Mouse (Mus musculus): Measurements from ENCODE around the gene Atoh7. TPM values are rescaled to one million over a fixed set of nuclear protein-coding genes. Genes with fewer than 3 reads are reported as not detected.
A peak's percentile ranks its signal among the peaks of the same experiment; 100 is the strongest.
"Not testable (repeated sequence)": the region's sequence is repeated elsewhere in the genome, so short reads cannot be mapped to it uniquely, and the experiment has no call there.

Atoh7 gene
- 1.1 TPM in 2 replicates for polyA plus RNA-seq (2014; fragmentation: Nextera tagmentation; extraction: Ambion mirVana)

DNA sequence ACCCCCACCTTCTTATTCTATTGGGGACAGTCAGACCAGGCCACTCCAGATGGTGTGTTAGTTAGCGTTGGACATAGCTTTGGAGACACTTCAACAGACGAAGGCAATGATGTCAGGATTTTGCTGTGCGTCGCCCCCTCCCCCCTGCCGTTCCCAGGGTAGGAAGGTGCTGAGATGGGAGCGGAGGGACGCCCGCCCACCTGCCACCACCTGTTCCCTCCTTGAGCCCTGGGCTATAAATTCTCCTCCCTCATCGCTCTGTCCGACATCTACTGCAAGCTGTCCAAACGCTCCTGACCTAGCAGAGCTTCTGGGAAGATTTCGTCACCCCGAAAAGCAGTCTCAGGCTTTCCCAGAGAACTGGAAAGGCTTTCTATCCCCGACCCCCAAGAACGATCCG lies at the start of gene Atoh7:
TSS of gene Atoh7 (plus strand) at position 131 of the 400 bp plus-strand sequence.
- ATAC-seq (replicated peaks; ENCODE audit: low FRiP score) (0 out of 2 replicates have a peak, but pooled peaks have one; percentile 32), DNase-seq (ENCODE audit: low spot score) (peak; percentile 61)
- Histone ChIP-seq H3K27ac (ENCODE audit: low read depth, low read length) (no peak within 1 kb of the TSS), H3K36me3 (ENCODE audit: control insufficient read depth, insufficient read depth, low read length) (no peaks in the 10 kb centered on the region), H3K4me2 (ENCODE audit: low read depth, low read length, severe bottlenecking) (peak within 1 kb of the TSS; percentile 85), H3K9me3 (ENCODE audit: control insufficient read depth, low read length) (no peaks in the 10 kb centered on the region), H3K4me1 (replicated peaks; ENCODE audit: control insufficient read depth, insufficient read depth, low read length) (no peaks in the 10 kb centered on the region; the same call in 1 of the 2 replicates), H3K27me3 (ENCODE audit: control insufficient read depth, insufficient read depth, low read length) (peaks cover 3% of the 10 kb centered on the region; the same call in 1 of the 2 replicates), H3K4me3 (ENCODE audit: low read depth, low read length) (peak within 1 kb of the TSS; percentile 55), H3K9ac (ENCODE audit: low read length) (peak within 1 kb of the TSS; percentile 72)
- WGBS, result 5% methylated on average over 16 of the region's 16 CpGs

GRCm38 (mm10) chr10:63051267-63051666 lies 48.2 kb upstream of the Atoh7 start:
- no peak overlapping the region for H3K9ac ChIP-seq (ENCODE audit: low read length)
- no peaks in the 10 kb centered on the region for H3K36me3 ChIP-seq (ENCODE audit: control insufficient read depth, insufficient read depth, low read length)
- H3K27me3 ChIP-seq (ENCODE audit: control insufficient read depth, insufficient read depth, low read length), result no peaks in the 10 kb centered on the region
- no peaks in the 10 kb centered on the region for H3K9me3 ChIP-seq (ENCODE audit: control insufficient read depth, low read length)
- H3K4me3 ChIP-seq (ENCODE audit: low read depth, low read length), result no peak overlapping the region
- H3K27ac ChIP-seq (ENCODE audit: low read depth, low read length), result no peak overlapping the region
- ATAC-seq (replicated peaks; ENCODE audit: low FRiP score), result no peak
- DNase-seq (ENCODE audit: low spot score), result no peak
- H3K4me1 ChIP-seq (replicated peaks; ENCODE audit: control insufficient read depth, insufficient read depth, low read length), result no peaks in the 10 kb centered on the region
- H3K4me2 ChIP-seq (ENCODE audit: low read depth, low read length, severe bottlenecking), result no peak overlapping the region
- WGBS, result 72% methylated on average over 7 of the region's 7 CpGs

DNA sequence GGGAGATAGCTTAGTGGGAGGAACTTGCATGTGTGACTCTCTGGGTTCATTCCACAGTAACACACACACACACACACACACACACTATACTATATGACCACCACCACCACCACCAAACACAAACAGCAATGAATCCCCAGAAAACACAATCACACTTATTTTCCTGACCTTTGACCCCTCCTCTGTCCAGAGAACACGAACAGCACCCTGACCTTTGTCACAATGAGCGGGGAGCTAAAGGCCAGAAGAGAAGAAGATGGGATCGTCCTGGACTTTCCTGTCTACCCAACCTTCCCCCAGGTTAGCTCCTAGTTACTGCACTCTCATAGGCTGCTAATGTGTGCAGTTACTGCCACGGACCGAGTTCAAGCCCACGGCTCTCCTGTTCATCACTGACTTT lies 47.4 kb upstream of the Atoh7 start:
- H3K27ac ChIP-seq (ENCODE audit: low read depth, low read length), result no peak overlapping the region
- DNase-seq (ENCODE audit: low spot score) (no peak), ATAC-seq (replicated peaks; ENCODE audit: low FRiP score) (no peak)
- no peak overlapping the region for H3K9ac ChIP-seq (ENCODE audit: low read length)
- no peaks in the 10 kb centered on the region for H3K36me3 ChIP-seq (ENCODE audit: control insufficient read depth, insufficient read depth, low read length)
- H3K27me3 ChIP-seq (ENCODE audit: control insufficient read depth, insufficient read depth, low read length), result no peaks in the 10 kb centered on the region
- H3K4me2 ChIP-seq (ENCODE audit: low read depth, low read length, severe bottlenecking), result no peak overlapping the region
- H3K4me1 ChIP-seq (replicated peaks; ENCODE audit: control insufficient read depth, insufficient read depth, low read length), result no peaks in the 10 kb centered on the region
- H3K9me3 ChIP-seq (ENCODE audit: control insufficient read depth, low read length), result no peaks in the 10 kb centered on the region
- 85% methylated on average over 6 of the region's 6 CpGs for WGBS
- H3K4me3 ChIP-seq (ENCODE audit: low read depth, low read length), result no peak overlapping the region

DNA sequence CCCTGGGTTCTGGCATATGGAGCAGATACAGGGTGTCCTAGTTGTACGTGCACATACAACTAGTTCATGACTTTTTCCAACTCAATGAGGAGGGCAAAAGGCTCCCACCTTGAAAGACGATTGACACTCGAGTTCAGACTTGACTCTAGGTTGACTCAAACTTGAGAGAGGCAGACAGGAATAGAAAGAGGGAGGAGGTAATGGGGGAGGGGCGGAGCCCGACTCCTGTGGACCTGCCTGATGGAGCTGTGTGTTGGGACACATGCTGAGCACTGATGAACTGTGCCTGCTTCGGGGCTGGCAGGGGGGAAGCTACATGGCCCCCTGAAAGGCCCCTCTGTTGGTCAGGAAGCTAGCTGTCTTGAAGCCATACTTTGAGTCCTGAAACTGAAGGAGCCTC lies 46.4 kb upstream of the Atoh7 start:
- Histone ChIP-seq H3K27ac (ENCODE audit: low read depth, low read length) (no peak overlapping the region), H3K27me3 (ENCODE audit: control insufficient read depth, insufficient read depth, low read length) (no peaks in the 10 kb centered on the region), H3K4me2 (ENCODE audit: low read depth, low read length, severe bottlenecking) (no peak overlapping the region), H3K9me3 (ENCODE audit: control insufficient read depth, low read length) (no peaks in the 10 kb centered on the region), H3K9ac (ENCODE audit: low read length) (no peak overlapping the region), H3K36me3 (ENCODE audit: control insufficient read depth, insufficient read depth, low read length) (no peaks in the 10 kb centered on the region), H3K4me3 (ENCODE audit: low read depth, low read length) (no peak overlapping the region), H3K4me1 (replicated peaks; ENCODE audit: control insufficient read depth, insufficient read depth, low read length) (no peaks in the 10 kb centered on the region)
- no peak for DNase-seq (ENCODE audit: low spot score)
- no peak for ATAC-seq (replicated peaks; ENCODE audit: low FRiP score)
- WGBS, result 63% methylated on average over 6 of the region's 6 CpGs

DNA sequence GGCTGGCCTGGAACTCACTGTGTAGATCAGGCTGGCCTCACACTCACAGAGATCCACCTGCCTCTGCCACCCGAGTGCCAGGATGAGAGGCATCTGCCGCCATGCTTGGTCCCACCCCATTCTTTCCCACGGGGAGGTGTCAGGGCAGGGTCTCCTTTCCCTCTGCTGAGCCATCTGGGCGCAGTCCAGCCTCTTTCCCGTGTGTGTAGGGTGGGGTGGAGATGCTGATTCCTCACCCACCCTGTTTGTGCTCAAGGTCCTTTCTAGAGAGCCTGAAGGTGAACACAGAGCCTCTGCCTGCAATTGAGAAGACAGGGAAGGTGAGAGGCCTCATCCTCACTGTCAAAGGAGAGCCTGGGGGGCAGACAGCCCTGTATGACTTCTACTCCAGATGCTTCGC lies 45.4 kb upstream of the Atoh7 start:
- H3K9me3 ChIP-seq (ENCODE audit: control insufficient read depth, low read length); H3K27ac ChIP-seq (ENCODE audit: low read depth, low read length); H3K9ac ChIP-seq (ENCODE audit: low read length); H3K4me2 ChIP-seq (ENCODE audit: low read depth, low read length, severe bottlenecking); H3K27me3 ChIP-seq (ENCODE audit: control insufficient read depth, insufficient read depth, low read length); H3K4me1 ChIP-seq (replicated peaks; ENCODE audit: control insufficient read depth, insufficient read depth, low read length); DNase-seq (ENCODE audit: low spot score); ATAC-seq (replicated peaks; ENCODE audit: low FRiP score); H3K4me3 ChIP-seq (ENCODE audit: low read depth, low read length); H3K36me3 ChIP-seq (ENCODE audit: control insufficient read depth, insufficient read depth, low read length): not testable (repeated sequence)
- WGBS, result 88% methylated on average over 6 of the region's 6 CpGs

GRCm38 (mm10) chr10:63054586-63054985 lies 44.9 kb upstream of the Atoh7 start:
- Histone ChIP-seq H3K27me3 (ENCODE audit: control insufficient read depth, insufficient read depth, low read length) (no peaks in the 10 kb centered on the region), H3K27ac (ENCODE audit: low read depth, low read length) (no peak overlapping the region), H3K4me2 (ENCODE audit: low read depth, low read length, severe bottlenecking) (no peak overlapping the region), H3K4me1 (replicated peaks; ENCODE audit: control insufficient read depth, insufficient read depth, low read length) (no peaks in the 10 kb centered on the region), H3K9ac (ENCODE audit: low read length) (no peak overlapping the region), H3K4me3 (ENCODE audit: low read depth, low read length) (no peak overlapping the region), H3K36me3 (ENCODE audit: control insufficient read depth, insufficient read depth, low read length) (no peaks in the 10 kb centered on the region), H3K9me3 (ENCODE audit: control insufficient read depth, low read length) (no peaks in the 10 kb centered on the region)
- ATAC-seq (replicated peaks; ENCODE audit: low FRiP score), result no peak
- WGBS, result 78% methylated on average over 2 of the region's 2 CpGs
- no peak for DNase-seq (ENCODE audit: low spot score)

DNA sequence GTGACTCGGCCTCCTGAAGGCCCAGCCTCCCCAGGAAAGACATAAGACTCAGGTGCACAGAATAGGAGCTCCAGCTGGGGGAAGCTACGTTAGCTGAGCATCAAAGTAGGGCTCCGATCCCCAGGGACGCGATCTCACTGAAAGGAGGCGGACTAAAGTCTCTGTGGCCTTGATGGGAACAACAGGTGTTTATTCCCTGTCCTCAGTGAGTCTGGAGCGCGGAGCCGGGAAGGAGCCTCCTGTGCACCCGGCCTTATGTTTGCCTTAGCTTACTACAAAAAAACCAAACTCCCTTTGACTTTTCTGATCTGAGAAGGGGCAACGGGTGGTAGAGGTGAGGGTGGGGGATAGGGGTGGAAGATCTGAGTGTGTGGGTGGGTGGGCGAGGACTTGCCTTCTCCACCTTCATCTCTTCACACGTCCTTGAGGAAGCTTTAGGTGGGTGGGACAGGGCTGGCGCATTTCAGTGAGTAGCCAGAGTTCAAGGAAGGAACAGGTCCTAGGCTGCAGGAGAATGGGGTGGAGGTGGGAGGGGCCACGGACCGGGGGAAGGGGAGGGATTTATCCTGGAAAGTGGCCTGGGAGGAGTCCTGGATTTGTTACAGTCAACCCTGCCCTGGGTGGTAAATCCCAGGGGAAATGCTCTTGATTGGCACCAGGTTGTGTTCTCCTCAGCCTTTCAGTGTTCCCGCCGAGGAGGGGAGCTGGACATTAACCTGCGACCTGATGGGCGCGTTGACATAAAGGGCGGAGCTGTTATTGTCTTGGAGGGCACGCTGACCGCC lies 42.3 kb upstream of the Atoh7 start:
- ATAC-seq (replicated peaks; ENCODE audit: low FRiP score) (no peak), DNase-seq (ENCODE audit: low spot score) (no peak)
- Histone ChIP-seq H3K4me1 (replicated peaks; ENCODE audit: control insufficient read depth, insufficient read depth, low read length) (no peaks in the 10 kb centered on the region), H3K9ac (ENCODE audit: low read length) (no peak overlapping the region), H3K27ac (ENCODE audit: low read depth, low read length) (no peak overlapping the region), H3K27me3 (ENCODE audit: control insufficient read depth, insufficient read depth, low read length) (no peaks in the 10 kb centered on the region), H3K36me3 (ENCODE audit: control insufficient read depth, insufficient read depth, low read length) (no peaks in the 10 kb centered on the region), H3K4me3 (ENCODE audit: low read depth, low read length) (no peak overlapping the region), H3K4me2 (ENCODE audit: low read depth, low read length, severe bottlenecking) (no peak overlapping the region), H3K9me3 (ENCODE audit: control insufficient read depth, low read length) (no peaks in the 10 kb centered on the region)
- WGBS, result 43% methylated on average over 24 of the region's 24 CpGs

- WGBS, result 80% methylated on average over 2 of the region's 2 CpGs
- no peak within 1 kb of the TSS for H3K27ac ChIP-seq (ENCODE audit: low read depth, low read length)
- H3K4me2 ChIP-seq (ENCODE audit: low read depth, low read length, severe bottlenecking), result no peak within 1 kb of the TSS
- ATAC-seq (replicated peaks; ENCODE audit: low FRiP score) (no peak), DNase-seq (ENCODE audit: low spot score) (no peak)
- H3K36me3 ChIP-seq (ENCODE audit: control insufficient read depth, insufficient read depth, low read length), result no peaks in the 10 kb centered on the region
- no peaks in the 10 kb centered on the region for H3K4me1 ChIP-seq (replicated peaks; ENCODE audit: control insufficient read depth, insufficient read depth, low read length)
- no peaks in the 10 kb centered on the region for H3K27me3 ChIP-seq (ENCODE audit: control insufficient read depth, insufficient read depth, low read length)
- H3K9ac ChIP-seq (ENCODE audit: low read length), result no peak within 1 kb of the TSS
- no peaks in the 10 kb centered on the region for H3K9me3 ChIP-seq (ENCODE audit: control insufficient read depth, low read length)
- H3K4me3 ChIP-seq (ENCODE audit: low read depth, low read length), result no peak within 1 kb of the TSS
Measured at GRCm38 (mm10) chr10:63059862-63060261, 39.6 kb upstream of the Atoh7 start, which contains the start of gene Pbld1. TSS of gene Pbld1 (plus strand) at chr10:63060162.

DNA sequence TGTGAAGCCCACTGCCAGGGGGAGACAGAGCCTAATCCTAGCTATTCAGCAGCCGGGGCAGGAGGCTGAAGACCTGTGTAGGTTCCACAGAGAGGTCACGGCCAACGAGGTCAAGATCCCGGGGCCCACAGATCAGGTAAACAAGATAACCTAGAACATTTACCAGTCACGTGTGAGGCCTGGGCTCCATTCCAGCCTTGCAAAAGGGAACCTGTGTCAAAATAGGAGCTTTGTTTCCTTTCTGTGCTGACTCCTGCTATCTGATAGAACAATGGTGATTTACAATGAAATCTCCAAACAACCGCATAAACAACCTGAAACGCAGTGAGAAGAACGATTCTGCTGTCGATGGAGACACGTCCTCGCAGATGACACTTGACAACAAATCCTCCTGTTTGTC lies 39.0 kb upstream of the Atoh7 start:
- WGBS, result 83% methylated on average over 11 of the region's 11 CpGs
- ATAC-seq (replicated peaks; ENCODE audit: low FRiP score), result no peak
- H3K4me1 ChIP-seq (replicated peaks; ENCODE audit: control insufficient read depth, insufficient read depth, low read length), result no peaks in the 10 kb centered on the region

More for the DNA sequence above, 39.0 kb upstream of the Atoh7 start:
- Histone ChIP-seq H3K9me3 (ENCODE audit: control insufficient read depth, low read length) (no peaks in the 10 kb centered on the region), H3K4me2 (ENCODE audit: low read depth, low read length, severe bottlenecking) (no peak overlapping the region), H3K36me3 (ENCODE audit: control insufficient read depth, insufficient read depth, low read length) (no peaks in the 10 kb centered on the region), H3K9ac (ENCODE audit: low read length) (no peak overlapping the region), H3K27me3 (ENCODE audit: control insufficient read depth, insufficient read depth, low read length) (no peaks in the 10 kb centered on the region), H3K27ac (ENCODE audit: low read depth, low read length) (no peak overlapping the region), H3K4me3 (ENCODE audit: low read depth, low read length) (no peak overlapping the region)
- DNase-seq (ENCODE audit: low spot score), result no peak
